Mouse (Mus musculus) CH12.LX (cell line): ENCODE results near the gene Prss57. TPM values are rescaled to one million over a fixed set of nuclear protein-coding genes. Genes with fewer than 3 reads are reported as not detected.

Experiments used
- DNase-seq: peaks from one replicate; pipeline ENCODE4 v3.0.0-alpha.2; 2013; ENCODE audit errors: extremely low read depth
- H3K27ac ChIP-seq: 2 replicates; pipeline ENCODE4 v1.5.1; 2012; ENCODE audit warnings: low read depth, mild to moderate bottlenecking, control low read depth, moderate library complexity; ENCODE audit not compliant: insufficient read depth
- H3K27me3 ChIP-seq: replicated peaks from 2 replicates; pipeline ENCODE3; 2012; ENCODE audit warnings: inconsistent platforms
- H3K36me3 ChIP-seq, 2 experiments: replicated peaks in 1 of 2; 2 replicates each; pipeline versions ENCODE3 to v1.6.1; 2012; ENCODE audit warnings: inconsistent platforms in 1 of 2, low read length in 1 of 2, mild to moderate bottlenecking in 1 of 2, mixed read lengths in 1 of 2, moderate library complexity in 1 of 2; ENCODE audit not compliant: control insufficient read depth in 1 of 2, insufficient read depth in 1 of 2
- H3K4me1 ChIP-seq, 2 experiments: 2 replicates each; pipeline ENCODE4 v1.6.1; 2012; ENCODE audit warnings: inconsistent platforms in 1 of 2, moderate library complexity in 1 of 2; ENCODE audit not compliant: insufficient read depth in 2 of 2, control insufficient read depth in 1 of 2
- H3K4me2 ChIP-seq: 2 replicates; pipeline ENCODE4 v1.6.1; 2012; ENCODE audit warnings: low read depth, mild to moderate bottlenecking, control low read depth; ENCODE audit not compliant: poor library complexity, insufficient read depth, severe bottlenecking
- H3K4me3 ChIP-seq, 3 experiments: fragments of 150-350 bp in 1 of 3; sonication (generic) in 1 of 3; replicated peaks in 1 of 3; 2 replicates each; pipeline versions ENCODE3 to v1.5.1; 2011 to 2012; ENCODE audit warnings: low read depth in 2 of 3, low read length in 2 of 3, mild to moderate bottlenecking in 2 of 3, moderate library complexity in 2 of 3, control low read depth in 1 of 3, improper control_type of control experiment in 1 of 3, inconsistent platforms in 1 of 3, mixed read lengths in 1 of 3; ENCODE audit not compliant: poor library complexity in 1 of 3
- H3K79me2 ChIP-seq: replicated peaks from 2 replicates; pipeline ENCODE4 v1.6.1; 2012; ENCODE audit warnings: mild to moderate bottlenecking, moderate library complexity; ENCODE audit not compliant: control insufficient read depth, poor library complexity, insufficient read depth, severe bottlenecking; ENCODE audit errors: extremely low read depth
- H3K9ac ChIP-seq: 2 replicates; pipeline ENCODE4 v1.6.1; 2012; ENCODE audit warnings: low read depth, mild to moderate bottlenecking, control low read depth, moderate library complexity; ENCODE audit not compliant: insufficient read depth
- H3K9me3 ChIP-seq: replicated peaks from 2 replicates; pipeline ENCODE3; 2012; ENCODE audit warnings: low read length, inconsistent platforms, mixed read lengths
- BHLHE40 ChIP-seq: IDR thresholded peaks from 2 replicates; pipeline ENCODE4 v1.6.1; 2011; ENCODE audit warnings: mild to moderate bottlenecking, low read depth, low read length, improper control_type of control experiment
- CHD2 ChIP-seq: IDR thresholded peaks from 2 replicates; pipeline ENCODE4 v1.6.1; 2011; ENCODE audit warnings: low read length, improper control_type of control experiment
- ELF1 ChIP-seq: IDR thresholded peaks from 2 replicates; pipeline ENCODE4 v1.6.1; 2014; ENCODE audit warnings: low read depth, mild to moderate bottlenecking, inconsistent platforms, low read length, improper control_type of control experiment
- EP300 ChIP-seq: IDR thresholded peaks from 2 replicates; pipeline ENCODE4 v1.6.1; 2011; ENCODE audit warnings: low read length, improper control_type of control experiment
- GABPA ChIP-seq: IDR thresholded peaks from 2 replicates; pipeline ENCODE4 v1.6.1; 2012; ENCODE audit warnings: low read depth, low read length, improper control_type of control experiment, inconsistent platforms; ENCODE audit not compliant: insufficient replicate concordance
- HCFC1 ChIP-seq: IDR thresholded peaks from 2 replicates; pipeline ENCODE4 v1.6.1; 2012; ENCODE audit warnings: low read depth, mild to moderate bottlenecking, inconsistent platforms, low read length, improper control_type of control experiment
- IRF4 ChIP-seq: IDR thresholded peaks from 2 replicates; pipeline ENCODE4 v1.6.1; 2014; ENCODE audit warnings: low read depth, mild to moderate bottlenecking, inconsistent platforms, low read length, improper control_type of control experiment
- JUND ChIP-seq: conservative IDR thresholded peaks from 2 replicates; pipeline ENCODE4 v1.6.1; 2011; ENCODE audit warnings: low read depth, low read length, improper control_type of control experiment
- MEF2A ChIP-seq: IDR thresholded peaks from 2 replicates; pipeline ENCODE4 v1.6.1; 2014; ENCODE audit warnings: low read depth, mild to moderate bottlenecking, inconsistent platforms, low read length, improper control_type of control experiment, borderline replicate concordance
- MXI1 ChIP-seq: IDR thresholded peaks from 2 replicates; pipeline ENCODE4 v1.6.1; 2011; ENCODE audit warnings: mild to moderate bottlenecking, low read depth, low read length, improper control_type of control experiment
- PAX5 ChIP-seq: IDR thresholded peaks from 2 replicates; pipeline ENCODE4 v1.6.1; 2012; ENCODE audit warnings: low read length, inconsistent platforms, mixed read lengths
- POLR2AphosphoS2 ChIP-seq: IDR thresholded peaks from 2 replicates; pipeline ENCODE4 v1.6.1; 2011; ENCODE audit warnings: low read depth, low read length, improper control_type of control experiment
- RAD21 ChIP-seq: IDR thresholded peaks from 2 replicates; pipeline ENCODE4 v1.6.1; 2011; ENCODE audit warnings: low read depth, mild to moderate bottlenecking, low read length, improper control_type of control experiment, moderate library complexity
- RCOR1 ChIP-seq: conservative IDR thresholded peaks from 2 replicates; pipeline ENCODE4 v1.6.1; 2012; ENCODE audit warnings: low read depth, mild to moderate bottlenecking, inconsistent platforms, low read length, improper control_type of control experiment
- SIN3A ChIP-seq: IDR thresholded peaks from 2 replicates; pipeline ENCODE4 v1.6.1; 2012; ENCODE audit warnings: low read length, improper control_type of control experiment, inconsistent platforms
- TBP ChIP-seq: conservative IDR thresholded peaks from 2 replicates; pipeline ENCODE4 v1.6.1; 2011; ENCODE audit warnings: low read depth, low read length, improper control_type of control experiment
- TCF12 ChIP-seq: IDR thresholded peaks from 2 replicates; pipeline ENCODE4 v1.6.1; 2014; ENCODE audit warnings: low read depth, mild to moderate bottlenecking, inconsistent platforms, low read length, improper control_type of control experiment
- USF1 ChIP-seq: IDR thresholded peaks from 2 replicates; pipeline ENCODE4 v1.6.1; 2014; ENCODE audit warnings: low read depth, mild to moderate bottlenecking, inconsistent platforms, low read length, improper control_type of control experiment
- USF2 ChIP-seq: conservative IDR thresholded peaks from 2 replicates; pipeline ENCODE4 v1.6.1; 2011; ENCODE audit warnings: low read depth, low read length, improper control_type of control experiment
- ZC3H11A ChIP-seq: IDR thresholded peaks from 2 replicates; pipeline ENCODE4 v1.6.1; 2012; ENCODE audit warnings: low read depth, mild to moderate bottlenecking, inconsistent platforms, low read length, improper control_type of control experiment
- ZNF384 ChIP-seq: IDR thresholded peaks from 2 replicates; pipeline ENCODE4 v1.6.1; 2012; ENCODE audit warnings: low read depth, low read length, improper control_type of control experiment, inconsistent platforms
- dilution Hi-C: fragments of 300-500 bp; cut with MboI; formaldehyde crosslinking; loops from 2 replicates; pipeline ENCODE4 v1.14.3; 2020; ENCODE audit warnings: low sequenced_read_pairs; ENCODE audit not compliant: extremely low pct_unique_long_range_greater_than_20kb, extremely low pct_ligation_motif_present
- in situ Hi-C: fragments of 300-500 bp; cut with MboI; formaldehyde crosslinking; loops from 3 replicates; pipeline ENCODE4 v1.14.3; 2019; ENCODE audit warnings: low sequenced_read_pairs, low pct_ligation_motif_present, low pct_unique_long_range_greater_than_20kb, mixed read lengths
- polyA plus RNA-seq: library from polyadenylated mRNA; unstranded; fragments of >175 nt; gene quantifications from 2 replicates; pipeline ENCODE4 v1.2.1, GENCODE M21; 2012; ENCODE audit warnings: low read depth; ENCODE audit not compliant: insufficient read length
- total RNA-seq, 2 experiments: library from RNA; depleted of rRNA; stranded (reverse); fragments of 300-350 nt in 1 of 2; fragments of >200 nt in 1 of 2; gene quantifications; 2 replicates each; pipeline ENCODE4 v1.2.3; 2012 to 2014

Prss57 gene
- total and polyA plus RNA-seq, 3 experiments: 0.08 TPM; not detected in 2

- Histone ChIP-seq H3K9ac (no peak overlapping the region), H3K79me2 (no peaks in the 10 kb centered on the region), H3K27ac (no peak overlapping the region)
- in situ Hi-C loops: no loop called here
- TF ChIP-seq BHLHE40 (no peak), HCFC1 (no peak), RAD21 (no peak), ZNF384 (no peak), ZC3H11A (no peak), CHD2 (no peak), TBP (no peak), MEF2A (no peak), SIN3A (no peak), USF2 (no peak), EP300 (no peak), USF1 (no peak), ELF1 (no peak), IRF4 (no peak), GABPA (no peak), RCOR1 (no peak), MXI1 (no peak), POLR2AphosphoS2 (no peak), TCF12 (no peak), PAX5 (no peak)
- TF ChIP-seq, all 38 proteins: peak for 0
- Histone ChIP-seq H3K4me3 (no peak overlapping the region), H3K4me1 (peaks cover 0 to 9% of the 10 kb centered on the region in 2 experiments; a peak in 2 of 4 replicates), H3K27me3 (peaks cover 31% of the 10 kb centered on the region), H3K9me3 (peaks cover 2% of the 10 kb centered on the region), H3K4me2 (no peak overlapping the region), H3K36me3 (no peaks in the 10 kb centered on the region)
- dilution Hi-C loops: no loop called here
- no peak for DNase-seq
Observed at GRCm38 (mm10) chr10:79803716-79804323, 13.1 kb upstream of the Prss57 start.

GRCm38 (mm10) chr10:79802331-79802971 lies 11.7 kb upstream of the Prss57 start:
- no peak overlapping the region for H3K9ac ChIP-seq
- H3K27ac ChIP-seq: no peak overlapping the region

More at GRCm38 (mm10) chr10:79802331-79802971, 11.7 kb upstream of the Prss57 start:
- DNase-seq: no peak
- TF ChIP-seq JUND: no peak
- TF ChIP-seq HCFC1: no peak
- TF ChIP-seq MXI1: no peak
- TF ChIP-seq TBP: no peak
- no peak for TF ChIP-seq CHD2
- TF ChIP-seq SIN3A: no peak
- H3K9me3 ChIP-seq: peaks cover 2% of the 10 kb centered on the region
- H3K4me2 ChIP-seq: no peak overlapping the region
- peaks cover 27% of the 10 kb centered on the region for H3K27me3 ChIP-seq
- in situ Hi-C loops: no loop called here
- dilution Hi-C loops: no loop called here
- no peak overlapping the region for H3K4me3 ChIP-seq
- H3K36me3 ChIP-seq: no peaks in the 10 kb centered on the region
- no peaks in the 10 kb centered on the region for H3K79me2 ChIP-seq
- H3K4me1 ChIP-seq: peaks cover 3 to 12% of the 10 kb centered on the region in 2 experiments
